Mouse (Mus musculus) MEL (cell line): ENCODE measurements at regions not wholly inside any gene's neighbourhood (a gene's known extent, or its start where the extent isn't known, plus 50 kb on each side); places are given as distances from the start of the nearest gene placed in this dataset.

Experiments used
- DNase-seq: peaks from one replicate; pipeline ENCODE4 v3.0.0; 2011; ENCODE audit warnings: low read depth, low spot score
- H3K27ac ChIP-seq: 2 replicates; pipeline ENCODE4 v1.5.1; 2012; ENCODE audit warnings: low read depth, mild to moderate bottlenecking, control low read depth, low read length, moderate library complexity; ENCODE audit not compliant: control insufficient read depth
- H3K27me3 ChIP-seq, 2 experiments: fragments of 150-350 bp in 1 of 2; sonication (generic) in 1 of 2; 2 replicates each; pipeline ENCODE4 v1.6.1; 2012; ENCODE audit warnings: low read length in 2 of 2, mild to moderate bottlenecking in 2 of 2, improper control_type of control experiment in 1 of 2, moderate library complexity in 1 of 2; ENCODE audit not compliant: insufficient read depth in 2 of 2, control insufficient read depth in 1 of 2
- H3K36me3 ChIP-seq, 2 experiments: 2 replicates each; pipeline ENCODE4 v1.6.1; 2012 to 2014; ENCODE audit warnings: low read length in 2 of 2, improper control_type of control experiment in 1 of 2, inconsistent platforms in 1 of 2, mild to moderate bottlenecking in 1 of 2; ENCODE audit not compliant: insufficient read depth in 2 of 2, control insufficient read depth in 1 of 2
- H3K4me1 ChIP-seq, 2 experiments: fragments of 150-350 bp in 1 of 2; sonication (generic) in 1 of 2; 2 replicates each; pipeline ENCODE4 v1.6.1; 2012; ENCODE audit warnings: low read length in 2 of 2, improper control_type of control experiment in 1 of 2, mild to moderate bottlenecking in 1 of 2; ENCODE audit not compliant: insufficient read depth in 2 of 2, control insufficient read depth in 1 of 2
- H3K4me3 ChIP-seq, 2 experiments: fragments of 150-350 bp in 1 of 2; sonication (generic) in 1 of 2; 2 replicates each; pipeline ENCODE4 v1.5.1; 2012; ENCODE audit warnings: low read depth in 2 of 2, low read length in 2 of 2, mild to moderate bottlenecking in 2 of 2, moderate library complexity in 2 of 2, control low read depth in 1 of 2, improper control_type of control experiment in 1 of 2; ENCODE audit not compliant: control insufficient read depth in 1 of 2, insufficient read depth in 1 of 2
- H3K79me2 ChIP-seq: 2 replicates; pipeline ENCODE4 v1.6.1; 2012; ENCODE audit warnings: mild to moderate bottlenecking, low read length, moderate library complexity; ENCODE audit not compliant: control insufficient read depth, poor library complexity, insufficient read depth
- H3K9ac ChIP-seq: 2 replicates; pipeline ENCODE4 v1.6.1; 2012; ENCODE audit warnings: low read depth, mild to moderate bottlenecking, control low read depth, low read length, moderate library complexity; ENCODE audit not compliant: control insufficient read depth, poor library complexity, severe bottlenecking
- H3K9me3 ChIP-seq: fragments of 150-350 bp; sonication (generic); replicated peaks from 2 replicates; pipeline ENCODE4 v1.6.1; 2012; ENCODE audit warnings: mild to moderate bottlenecking, low read length, improper control_type of control experiment, moderate library complexity; ENCODE audit not compliant: insufficient read depth
- E2F4 ChIP-seq: IDR thresholded peaks from 2 replicates; pipeline ENCODE4 v1.6.1; 2011; ENCODE audit warnings: low read depth, low read length, improper control_type of control experiment, borderline replicate concordance
- ELF1 ChIP-seq: IDR thresholded peaks from 2 replicates; pipeline ENCODE4 v1.6.1; 2014; ENCODE audit warnings: low read depth, mild to moderate bottlenecking, inconsistent platforms, low read length, improper control_type of control experiment, moderate library complexity
- EP300 ChIP-seq, 2 experiments: IDR thresholded peaks; 2 replicates each; pipeline ENCODE4 v1.6.1; 2011; ENCODE audit warnings: improper control_type of control experiment in 2 of 2, low read length in 2 of 2, low read depth in 1 of 2, mild to moderate bottlenecking in 1 of 2
- GABPA ChIP-seq: IDR thresholded peaks from 2 replicates; pipeline ENCODE4 v1.6.1; 2012; ENCODE audit warnings: low read depth, mild to moderate bottlenecking, inconsistent platforms, low read length, improper control_type of control experiment, moderate library complexity
- GATA1 ChIP-seq: IDR thresholded peaks from 2 replicates; pipeline ENCODE4 v1.6.1; 2011; ENCODE audit warnings: low read depth, low read length, improper control_type of control experiment
- HCFC1 ChIP-seq: IDR thresholded peaks from 2 replicates; pipeline ENCODE4 v1.6.1; 2012; ENCODE audit warnings: low read depth, mild to moderate bottlenecking, inconsistent platforms, low read length, improper control_type of control experiment, moderate library complexity
- MAFK ChIP-seq: IDR thresholded peaks from 2 replicates; pipeline ENCODE4 v1.6.1; 2011; ENCODE audit warnings: low read depth, mild to moderate bottlenecking, low read length, improper control_type of control experiment, borderline replicate concordance
- MAX ChIP-seq: IDR thresholded peaks from 2 replicates; pipeline ENCODE4 v1.6.1; 2011; ENCODE audit warnings: low read length, improper control_type of control experiment
- MAZ ChIP-seq: IDR thresholded peaks from 2 replicates; pipeline ENCODE4 v1.6.1; 2012; ENCODE audit warnings: low read depth, mild to moderate bottlenecking, inconsistent platforms, low read length, improper control_type of control experiment
- MEF2A ChIP-seq: IDR thresholded peaks from 2 replicates; pipeline ENCODE4 v1.6.1; 2014; ENCODE audit warnings: low read depth, mild to moderate bottlenecking, inconsistent platforms, low read length, improper control_type of control experiment; ENCODE audit not compliant: poor library complexity, insufficient replicate concordance, severe bottlenecking; ENCODE audit errors: extremely low read depth
- MXI1 ChIP-seq: IDR thresholded peaks from 2 replicates; pipeline ENCODE4 v1.6.1; 2011; ENCODE audit warnings: mild to moderate bottlenecking, low read depth, low read length, improper control_type of control experiment
- NELFE ChIP-seq: IDR thresholded peaks from 2 replicates; pipeline ENCODE4 v1.6.1; 2011; ENCODE audit warnings: low read depth, low read length, improper control_type of control experiment
- NRF1 ChIP-seq: IDR thresholded peaks from 2 replicates; pipeline ENCODE4 v1.6.1; 2014; ENCODE audit warnings: low read depth, mild to moderate bottlenecking, inconsistent platforms, low read length, improper control_type of control experiment, moderate library complexity; ENCODE audit not compliant: poor library complexity, insufficient read depth, severe bottlenecking
- RAD21 ChIP-seq: IDR thresholded peaks from 2 replicates; pipeline ENCODE4 v1.6.1; 2011; ENCODE audit warnings: mild to moderate bottlenecking, low read depth, low read length, improper control_type of control experiment
- SMC3 ChIP-seq: IDR thresholded peaks from 2 replicates; pipeline ENCODE4 v1.6.1; 2011; ENCODE audit warnings: low read depth, low read length, improper control_type of control experiment
- TCF12 ChIP-seq: IDR thresholded peaks from 2 replicates; pipeline ENCODE4 v1.6.1; 2014; ENCODE audit warnings: low read depth, mild to moderate bottlenecking, inconsistent platforms, low read length, improper control_type of control experiment, moderate library complexity
- USF2 ChIP-seq, 2 experiments: IDR thresholded peaks; 2 replicates each; pipeline ENCODE4 v1.6.1; 2011 to 2012; ENCODE audit warnings: improper control_type of control experiment in 2 of 2, low read length in 2 of 2, borderline replicate concordance in 1 of 2, inconsistent platforms in 1 of 2, low read depth in 1 of 2, mild to moderate bottlenecking in 1 of 2; ENCODE audit not compliant: insufficient read depth in 1 of 2
- ZKSCAN1 ChIP-seq: IDR thresholded peaks from 2 replicates; pipeline ENCODE4 v1.6.1; 2012; ENCODE audit warnings: low read depth, mild to moderate bottlenecking, inconsistent platforms, low read length, improper control_type of control experiment, moderate library complexity
- ZMIZ1 ChIP-seq: IDR thresholded peaks from 2 replicates; pipeline ENCODE4 v1.6.1; 2012; ENCODE audit warnings: low read depth, mild to moderate bottlenecking, inconsistent platforms, low read length, improper control_type of control experiment, moderate library complexity
- ZNF384 ChIP-seq: IDR thresholded peaks from 2 replicates; pipeline ENCODE4 v1.6.1; 2012; ENCODE audit warnings: low read depth, mild to moderate bottlenecking, inconsistent platforms, low read length, improper control_type of control experiment

DNA sequence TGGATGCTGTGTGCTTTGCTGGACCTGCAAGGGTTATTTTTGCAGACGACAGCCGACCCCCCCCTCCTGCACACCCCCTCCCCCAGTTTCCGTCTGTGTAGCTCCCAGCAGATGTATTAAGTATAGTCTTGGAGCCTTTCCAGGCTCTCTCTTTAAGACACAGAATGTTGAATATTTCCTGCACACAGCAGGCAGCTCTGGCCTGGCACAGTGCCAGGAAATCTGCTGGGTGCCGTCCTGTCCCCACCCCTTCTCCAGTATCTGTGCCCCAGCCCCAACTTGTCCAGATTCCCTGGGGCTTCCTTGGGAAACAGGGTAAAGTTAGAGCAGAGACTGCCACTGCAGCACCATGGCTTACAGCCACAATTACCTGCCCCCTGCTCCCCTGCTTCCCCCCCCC is 263.4 kb downstream of the Sorl1 start:
- TF ChIP-seq E2F4 (no peak), NELFE (no peak), MXI1 (no peak), SMC3 (no peak), MAZ (no peak), ZNF384 (no peak), MAX (no peak), ZKSCAN1 (no peak), MAFK (no peak), TCF12 (no peak), NRF1 (no peak), USF2 (IDR thresholded peaks at IDR 0.05; ENCODE audit: borderline replicate concordance in 1 of 2, insufficient read depth in 1 of 2, low read depth in 1 of 2, low read length in 2 of 2) (no peak)
- H3K27ac ChIP-seq = no peak overlapping the region
- no peak for DNase-seq

DNA sequence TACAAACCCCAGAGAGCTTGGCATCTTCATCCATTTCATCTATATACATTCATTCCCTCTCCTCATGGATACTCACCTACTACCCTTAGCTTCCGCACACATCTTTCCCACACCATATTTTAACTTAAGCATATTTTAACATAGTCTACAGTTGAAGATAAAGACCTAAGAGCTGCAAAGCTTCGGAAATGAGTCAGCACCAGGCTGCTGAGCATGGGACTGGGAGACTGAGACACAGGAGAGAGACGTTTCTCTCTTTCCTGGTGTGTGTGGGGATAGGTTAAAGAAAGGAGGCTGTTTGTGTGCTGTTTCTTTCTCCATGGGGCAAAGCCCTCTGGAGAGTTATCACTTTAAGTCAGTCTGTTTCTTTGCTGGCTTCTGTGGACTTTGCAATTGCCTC is 264.3 kb downstream of the Sorl1 start:
- Histone ChIP-seq H3K4me1 (no peaks in the 10 kb centered on the region), H3K36me3 (no peaks in the 10 kb centered on the region), H3K27me3 (no peaks in the 10 kb centered on the region)
- TF ChIP-seq GABPA (no peak), USF2 (IDR thresholded peaks at IDR 0.05; ENCODE audit: borderline replicate concordance in 1 of 2, insufficient read depth in 1 of 2, low read depth in 1 of 2, low read length in 2 of 2) (no peak), MAZ (no peak), ELF1 (no peak), RAD21 (no peak), MAX (no peak), HCFC1 (no peak), EP300 (IDR thresholded peaks at IDR 0.05; ENCODE audit: low read depth in 1 of 2, low read length in 2 of 2) (no peak), MXI1 (no peak), ZNF384 (no peak), GATA1 (no peak), ZMIZ1 (no peak), MEF2A (no peak)
- TF ChIP-seq, all 39 proteins: peak for 0
- H3K27ac ChIP-seq = no peak overlapping the region
- DNase-seq = no peak
- H3K4me3 ChIP-seq = no peak overlapping the region
- no peaks in the 10 kb centered on the region for H3K79me2 ChIP-seq
- H3K9me3 ChIP-seq = no peaks in the 10 kb centered on the region
- no peak overlapping the region for H3K9ac ChIP-seq

More for the DNA sequence above, 263.4 kb downstream of the Sorl1 start:
- no peaks in the 10 kb centered on the region for H3K79me2 ChIP-seq
- no peaks in the 10 kb centered on the region for H3K36me3 ChIP-seq
- no peaks in the 10 kb centered on the region for H3K27me3 ChIP-seq
- no peak overlapping the region for H3K9ac ChIP-seq
- no peaks in the 10 kb centered on the region for H3K9me3 ChIP-seq
- H3K4me1 ChIP-seq = no peaks in the 10 kb centered on the region
- no peak overlapping the region for H3K4me3 ChIP-seq
